Mouse (Mus musculus): ENCODE results near the gene Hat1. TPM values are rescaled to one million over a fixed set of nuclear protein-coding genes. Genes with fewer than 3 reads are reported as not detected.

The Hat1 gene
- total RNA-seq, 2 experiments from 2014 or later, result 15.4 to 16.5 TPM

DNA sequence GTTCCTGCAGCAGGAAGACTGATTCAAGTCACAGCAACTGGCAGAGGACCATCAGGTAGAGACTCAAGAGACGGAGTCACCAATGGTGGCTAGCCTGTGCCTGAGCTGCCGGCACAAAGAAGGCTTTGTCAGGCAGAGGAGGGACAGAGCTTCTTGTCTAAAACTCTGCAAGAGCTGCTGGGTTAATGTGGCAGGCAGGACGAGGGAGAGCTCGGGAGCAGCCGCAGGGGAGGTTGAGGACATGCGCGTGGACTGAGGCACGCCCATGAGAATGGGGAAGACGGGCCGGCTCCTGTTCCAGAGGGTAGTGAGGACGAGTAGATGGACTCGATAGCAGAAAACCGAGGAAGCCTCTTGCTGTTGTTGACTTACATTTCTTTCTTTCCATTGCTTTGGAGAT is 69.9 kb downstream of the Hat1 start:
- no peak for DNase-seq (ENCODE audit: low spot score in 2 of 2)
- no peak for TF ChIP-seq CTCF (conservative IDR thresholded peaks at IDR 0.05)
- Histone ChIP-seq H3K27ac (no peak overlapping the region), H3K4me3 (no peak overlapping the region)

DNA sequence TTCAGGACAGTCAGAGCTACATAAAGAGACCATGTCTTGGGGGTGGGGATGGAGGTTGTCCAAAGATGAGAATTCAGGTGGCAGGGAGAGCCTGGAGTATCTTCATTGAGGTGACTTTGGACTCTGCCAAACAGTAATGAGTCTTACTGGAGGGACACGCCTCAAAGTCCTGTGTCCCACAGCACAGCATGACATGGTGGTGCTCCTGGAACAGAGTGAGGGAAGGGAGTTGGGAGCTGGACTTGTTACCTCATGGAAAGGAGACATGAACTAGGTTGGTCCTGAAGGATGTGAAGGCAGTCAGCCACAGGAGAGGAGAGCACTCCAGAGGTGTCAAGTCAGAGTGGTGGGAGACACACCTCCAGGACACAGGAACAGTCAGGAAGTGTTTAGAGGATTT is 70.9 kb downstream of the Hat1 start:
- H3K4me3 ChIP-seq, result no peak overlapping the region
- no peak overlapping the region for H3K27ac ChIP-seq
- DNase-seq (ENCODE audit: low spot score in 2 of 2), result no peak
- TF ChIP-seq CTCF (conservative IDR thresholded peaks at IDR 0.05), result no peak

DNA sequence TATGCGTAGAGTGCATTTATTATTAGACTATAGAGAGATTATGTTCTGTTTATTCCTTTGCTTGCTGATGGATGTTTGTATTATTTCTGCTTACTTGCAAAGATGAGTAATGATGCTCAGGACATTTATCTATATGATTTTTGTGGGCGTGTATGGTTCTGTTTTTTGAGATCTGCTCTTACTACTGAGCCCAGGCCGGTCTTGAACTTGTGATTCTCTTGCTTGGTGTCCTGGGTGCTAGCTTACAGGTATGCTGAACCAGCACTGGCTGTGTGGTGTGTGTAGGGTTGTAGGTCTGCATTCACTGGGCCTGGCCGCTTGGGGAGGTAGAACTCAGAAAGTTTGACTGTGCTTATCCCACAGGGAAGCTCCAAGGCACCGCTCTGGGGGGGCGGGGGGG is 72.4 kb downstream of the Hat1 start:
- DNase-seq (ENCODE audit: low spot score in 2 of 2), result no peak
- H3K27ac ChIP-seq, result no peak overlapping the region
- TF ChIP-seq CTCF (conservative IDR thresholded peaks at IDR 0.05), result no peak
- no peak overlapping the region for H3K4me3 ChIP-seq

DNA sequence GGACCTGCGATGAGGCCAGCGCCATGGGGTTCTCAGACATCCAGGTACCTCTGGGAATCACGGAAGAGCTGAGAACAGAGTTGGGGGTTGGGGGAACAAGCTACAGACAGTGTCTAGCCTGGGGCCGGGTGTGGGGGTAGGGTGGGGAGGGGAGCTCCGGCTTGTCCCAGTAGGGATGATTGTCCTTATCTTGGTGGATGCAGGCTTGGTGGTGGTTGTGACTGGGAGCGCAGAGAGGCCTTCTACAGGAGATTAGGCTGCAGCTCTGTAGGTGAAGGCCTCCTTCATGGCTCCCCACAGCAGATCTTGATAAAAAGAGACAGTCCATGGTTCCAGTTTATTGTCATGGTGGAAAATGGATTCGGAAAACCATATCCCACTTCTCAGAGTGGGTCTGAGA is 72.8 kb downstream of the Hat1 start:
- no peak for DNase-seq (ENCODE audit: low spot score in 2 of 2)
- Histone ChIP-seq H3K4me3 (no peak overlapping the region), H3K27ac (no peak overlapping the region)
- TF ChIP-seq CTCF (conservative IDR thresholded peaks at IDR 0.05), result no peak

DNA sequence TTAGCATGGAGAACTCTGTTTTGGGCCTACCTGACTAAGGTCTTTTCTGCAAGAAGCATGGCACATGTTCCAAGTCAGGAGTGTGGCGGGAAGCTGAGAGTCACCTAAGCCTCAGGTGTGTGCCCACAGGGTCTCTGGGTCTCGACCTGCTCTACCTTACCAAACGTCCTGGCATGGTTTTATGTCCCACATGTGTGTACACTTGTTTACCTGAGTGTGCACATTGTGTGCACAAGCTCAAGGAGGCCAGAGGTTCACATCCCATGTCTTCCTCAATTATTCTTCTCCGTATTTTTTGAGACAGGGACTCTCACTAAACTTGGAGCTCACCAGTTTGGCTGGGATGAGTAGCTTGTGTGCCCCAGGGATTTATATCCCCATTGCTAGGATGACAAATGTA is 73.3 kb downstream of the Hat1 start:
- no peak overlapping the region for H3K27ac ChIP-seq
- no peak overlapping the region for H3K4me3 ChIP-seq
- no peak for TF ChIP-seq CTCF (conservative IDR thresholded peaks at IDR 0.05)
- no peak for DNase-seq (ENCODE audit: low spot score in 2 of 2)

GRCm38 (mm10) chr2:71462553-71462952 is 73.8 kb downstream of the Hat1 start:
- Histone ChIP-seq H3K27ac (no peak overlapping the region), H3K4me3 (no peak overlapping the region)
- TF ChIP-seq CTCF (conservative IDR thresholded peaks at IDR 0.05), result no peak
- DNase-seq (ENCODE audit: low spot score in 2 of 2), result no peak

DNA sequence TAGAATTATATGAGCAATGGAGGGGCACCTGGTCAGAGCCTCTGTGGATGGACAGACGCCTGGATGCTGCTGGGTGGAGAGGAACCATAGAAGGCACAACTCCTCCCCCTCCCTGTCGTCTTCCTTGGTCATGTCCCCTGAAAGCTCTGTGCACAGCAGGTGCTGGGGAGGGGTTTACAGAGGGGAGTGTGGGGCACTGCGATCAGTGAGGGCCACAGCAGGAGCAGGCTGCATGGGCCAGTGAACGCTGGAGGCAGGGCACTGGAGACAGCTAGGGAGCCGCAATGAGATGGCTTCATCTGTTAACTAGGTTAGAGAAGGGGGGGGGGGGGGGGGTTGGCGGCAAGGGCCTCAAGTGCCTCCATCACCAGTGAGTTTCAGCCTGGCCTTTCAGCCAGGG is 77.3 kb downstream of the Hat1 start:
- Histone ChIP-seq H3K27ac (no peak overlapping the region), H3K4me3 (no peak overlapping the region)
- no peak for TF ChIP-seq CTCF (conservative IDR thresholded peaks at IDR 0.05)
- DNase-seq (ENCODE audit: low spot score in 2 of 2), result no peak

DNA sequence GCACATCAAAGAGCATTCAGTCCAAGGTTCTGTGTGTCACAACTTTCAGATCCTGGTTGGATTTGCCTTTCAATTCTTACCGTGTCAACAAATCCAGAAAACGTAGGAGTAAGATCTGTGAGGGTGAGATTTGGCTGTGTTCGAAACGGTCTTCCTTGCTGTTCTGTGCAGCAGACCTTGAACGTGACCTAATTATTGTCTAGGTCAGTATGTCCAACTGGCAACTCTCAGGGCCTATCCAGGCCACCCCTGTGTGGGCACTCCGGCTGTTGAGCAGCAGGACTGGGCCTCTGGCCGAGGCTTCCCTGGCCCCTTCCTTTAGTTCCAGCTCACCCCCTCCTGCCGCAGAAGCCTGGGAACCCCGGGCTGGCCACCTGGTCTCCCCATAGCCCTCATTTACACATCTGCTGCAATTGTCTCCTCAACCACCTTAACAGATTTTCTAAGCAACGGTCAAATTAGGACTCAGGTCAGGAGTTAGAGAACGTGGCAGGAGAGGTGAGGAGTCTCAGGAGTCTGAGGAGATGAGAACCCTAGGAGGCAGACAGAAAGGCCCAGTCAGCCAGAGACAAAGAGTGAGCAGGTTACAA is 78.2 kb downstream of the Hat1 start:
- H3K4me3 ChIP-seq, result no peak overlapping the region
- no peak overlapping the region for H3K27ac ChIP-seq
- no peak for DNase-seq (ENCODE audit: low spot score in 2 of 2)
- TF ChIP-seq CTCF (conservative IDR thresholded peaks at IDR 0.05), result no peak

DNA sequence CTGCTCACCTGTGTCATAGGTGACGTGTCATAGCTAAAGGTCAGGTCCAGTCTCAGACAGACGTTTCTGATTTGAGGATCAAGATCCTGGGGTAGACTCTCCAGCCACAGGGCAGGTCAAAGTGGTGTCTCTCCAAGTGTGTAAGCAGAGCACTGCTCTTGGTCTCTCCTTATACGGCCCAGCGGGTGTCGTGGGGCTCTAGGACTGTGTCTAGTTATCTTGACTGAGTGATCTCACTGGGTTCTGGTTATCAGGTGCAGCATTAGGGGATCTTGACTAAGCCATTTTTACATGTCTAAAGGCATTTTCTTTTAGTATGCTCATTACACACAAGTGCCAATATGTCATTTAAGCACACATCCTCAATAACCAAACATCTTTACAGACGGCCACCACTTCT is 82.3 kb downstream of the Hat1 start:
- no peak for DNase-seq (ENCODE audit: low spot score in 2 of 2)
- Histone ChIP-seq H3K4me3 (no peak overlapping the region), H3K27ac (no peak overlapping the region)
- TF ChIP-seq CTCF (conservative IDR thresholded peaks at IDR 0.05), result no peak

DNA sequence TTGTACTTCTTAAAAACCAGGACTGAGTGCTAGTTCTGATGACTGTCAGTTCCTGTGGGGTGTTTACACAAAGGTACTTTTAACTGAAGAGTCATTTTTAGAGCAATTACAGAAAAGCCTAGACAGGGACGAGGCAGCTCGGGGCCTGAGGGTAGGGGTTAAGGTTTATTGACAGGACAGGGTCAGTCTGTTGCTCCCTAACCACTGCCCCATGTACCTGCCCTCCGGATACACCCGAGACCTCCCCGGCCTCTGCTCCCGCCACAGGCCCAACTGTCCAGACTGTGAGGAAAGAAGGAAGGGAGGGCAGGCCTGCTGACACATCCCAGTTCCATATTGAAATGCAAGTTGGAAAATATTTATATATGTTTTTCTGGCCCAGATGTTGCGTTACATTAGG is 85.1 kb downstream of the Hat1 start:
- no peak for TF ChIP-seq CTCF (conservative IDR thresholded peaks at IDR 0.05)
- Histone ChIP-seq H3K27ac (no peak overlapping the region), H3K4me3 (no peak overlapping the region)
- DNase-seq (ENCODE audit: low spot score in 2 of 2), result no peak

GRCm38 (mm10) chr2:71474345-71474744 is 85.6 kb downstream of the Hat1 start:
- H3K4me3 ChIP-seq, result no peak overlapping the region
- peak; percentile 46 for TF ChIP-seq CTCF (conservative IDR thresholded peaks at IDR 0.05)
- no peak overlapping the region for H3K27ac ChIP-seq
- no peak for DNase-seq (ENCODE audit: low spot score in 2 of 2)

GRCm38 (mm10) chr2:71475311-71475710 is 86.6 kb downstream of the Hat1 start:
- H3K27ac ChIP-seq, result no peak overlapping the region
- no peak for DNase-seq (ENCODE audit: low spot score in 2 of 2)
- no peak for TF ChIP-seq CTCF (conservative IDR thresholded peaks at IDR 0.05)
- H3K4me3 ChIP-seq, result no peak overlapping the region

DNA sequence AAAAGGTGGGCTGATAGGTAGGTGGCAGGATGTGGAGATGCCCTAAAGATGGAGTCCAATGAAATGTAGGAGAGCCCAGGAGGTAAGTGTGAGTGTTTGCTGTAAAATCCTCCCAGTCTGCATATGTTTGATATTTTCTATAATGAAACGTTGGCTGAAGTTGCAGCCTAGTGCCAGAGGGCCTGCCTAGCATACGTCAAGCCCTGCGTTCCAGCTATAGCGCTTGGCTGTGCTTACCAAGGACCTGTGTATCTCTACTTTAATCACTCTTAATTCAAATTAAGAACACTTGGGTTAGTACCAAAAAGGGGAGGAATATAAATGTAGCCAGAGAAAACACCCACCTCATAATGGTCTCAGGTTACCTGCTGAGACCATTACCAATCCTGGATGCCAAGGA is 87.0 kb downstream of the Hat1 start:
- no peak for DNase-seq (ENCODE audit: low spot score in 2 of 2)
- H3K27ac ChIP-seq, result no peak overlapping the region
- no peak overlapping the region for H3K4me3 ChIP-seq
- TF ChIP-seq CTCF (conservative IDR thresholded peaks at IDR 0.05), result no peak

GRCm38 (mm10) chr2:71477787-71478186 is 89.0 kb downstream of the Hat1 start:
- Histone ChIP-seq H3K4me3 (no peak overlapping the region), H3K27ac (no peak overlapping the region)
- DNase-seq (ENCODE audit: low spot score in 2 of 2), result no peak
- peak; percentile 57 for TF ChIP-seq CTCF (conservative IDR thresholded peaks at IDR 0.05)

DNA sequence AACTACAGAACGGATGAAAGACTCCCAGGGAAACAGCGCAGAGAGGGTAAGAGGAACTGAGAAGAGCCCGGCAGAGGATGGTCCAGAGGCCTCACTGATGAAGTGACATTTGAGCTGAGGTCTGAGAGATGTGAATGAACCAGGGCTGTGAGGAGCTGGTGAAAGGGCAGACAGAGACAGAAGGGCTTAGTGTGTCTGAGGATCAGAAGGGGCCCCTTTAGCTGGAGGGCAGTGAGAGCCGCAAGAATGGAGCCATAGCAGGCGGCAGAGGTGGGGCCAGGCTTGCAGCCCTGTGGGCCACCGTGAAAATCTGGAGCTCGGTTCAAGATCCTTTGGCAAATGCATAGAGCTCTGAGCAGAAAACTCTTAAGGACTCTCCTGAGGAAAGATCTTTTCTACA is 91.2 kb downstream of the Hat1 start:
- no peak overlapping the region for H3K4me3 ChIP-seq
- no peak overlapping the region for H3K27ac ChIP-seq
- no peak for DNase-seq (ENCODE audit: low spot score in 2 of 2)
- TF ChIP-seq CTCF (conservative IDR thresholded peaks at IDR 0.05), result no peak
